Mouse (Mus musculus) liver, embryonic 15.5 days (tissue): ENCODE data around the gene Twist2. TPM values are rescaled to one million over a fixed set of nuclear protein-coding genes. Genes with fewer than 3 reads are reported as not detected.

Experiments
- ATAC-seq: fragments of 200-750 bp; cut with Nextera tagmentation; 2 replicates; pipeline ENCODE4 v1.8.0; 2017; ENCODE audit warnings: moderate number of reproducible peaks, mild to moderate bottlenecking, moderate library complexity; ENCODE audit not compliant: insufficient read depth
- H3K27ac ChIP-seq: fragments of 300-500 bp; sonication (generic); replicated peaks from 2 replicates; pipeline ENCODE4 v1.5.1; 2015; ENCODE audit warnings: mild to moderate bottlenecking, inconsistent platforms
- H3K27me3 ChIP-seq: fragments of 300-500 bp; sonication (generic); 2 replicates; pipeline ENCODE4 v1.6.1; 2015; ENCODE audit warnings: mild to moderate bottlenecking, inconsistent platforms
- H3K36me3 ChIP-seq: fragments of 300-500 bp; sonication (generic); replicated peaks from 2 replicates; pipeline ENCODE4 v1.6.1; 2015; ENCODE audit warnings: moderate library complexity, mild to moderate bottlenecking, inconsistent platforms
- H3K4me1 ChIP-seq: fragments of 300-500 bp; sonication (generic); replicated peaks from 2 replicates; pipeline ENCODE4 v1.6.1; 2015; ENCODE audit warnings: inconsistent platforms
- H3K4me2 ChIP-seq: fragments of 300-500 bp; sonication (generic); 2 replicates; pipeline ENCODE4 v1.6.1; 2015; ENCODE audit warnings: moderate library complexity, mild to moderate bottlenecking, inconsistent platforms
- H3K4me3 ChIP-seq: fragments of 300-500 bp; sonication (generic); replicated peaks from 2 replicates; pipeline ENCODE4 v1.5.1; 2015; ENCODE audit warnings: mild to moderate bottlenecking, inconsistent platforms
- H3K9ac ChIP-seq: fragments of 300-500 bp; sonication (generic); 2 replicates; pipeline ENCODE4 v1.6.1; 2015; ENCODE audit warnings: moderate library complexity, mild to moderate bottlenecking, inconsistent platforms
- H3K9me3 ChIP-seq: fragments of 300-500 bp; sonication (generic); replicated peaks from 2 replicates; pipeline ENCODE4 v1.6.1; 2016; ENCODE audit warnings: inconsistent platforms
- WGBS: fragments of 180-500 bp; shearing (Covaris S2); methylation state at CpG from one replicate; pipeline ENCODE4 v1.1.7; 2015; ENCODE audit warnings: mixed read lengths; ENCODE audit not compliant: insufficient replicate concordance; 5-methylcytosine and 5-hydroxymethylcytosine counted together
- polyA plus RNA-seq: library from polyadenylated mRNA; unstranded; fragments of >200 nt; fragmentation: Nextera tagmentation; extraction: Ambion mirVana; gene quantifications from 2 replicates; pipeline ENCODE4 v1.2.1, GENCODE M21; 2015

Gene Twist2
- 0.26 TPM in 1 of 2 replicates, not detected in the other for polyA plus RNA-seq

- Histone ChIP-seq H3K4me2 (peak within 1 kb of the TSS; percentile 57), H3K9ac (no peak within 1 kb of the TSS), H3K36me3 (no peaks in the 10 kb centered on the region), H3K27me3 (peaks cover 63% of the 10 kb centered on the region), H3K27ac (no peak within 1 kb of the TSS), H3K4me1 (no peaks in the 10 kb centered on the region), H3K9me3 (no peaks in the 10 kb centered on the region), H3K4me3 (peak within 1 kb of the TSS; percentile 36)
- no peak for ATAC-seq
- WGBS = 1% methylated on average over 77 of the region's 77 CpGs
Measured at GRCm38 (mm10) chr1:91800967-91801843, at the start of gene Twist2. Gene Twist2 (plus strand): TSS chr1:91801461.

- no peaks in the 10 kb centered on the region for H3K27me3 ChIP-seq
- WGBS = 69% methylated on average over 9 of the region's 9 CpGs
- H3K4me1 ChIP-seq = no peaks in the 10 kb centered on the region
- ATAC-seq = no peak
- no peaks in the 10 kb centered on the region for H3K36me3 ChIP-seq
- H3K9me3 ChIP-seq = no peaks in the 10 kb centered on the region
- no peak overlapping the region for H3K27ac ChIP-seq
- no peak overlapping the region for H3K9ac ChIP-seq
- H3K4me3 ChIP-seq = no peak overlapping the region
- no peak overlapping the region for H3K4me2 ChIP-seq
Measured at GRCm38 (mm10) chr1:91752931-91753330, 48.3 kb upstream of the Twist2 start.

- Histone ChIP-seq H3K4me1 (no peaks in the 10 kb centered on the region), H3K36me3 (no peaks in the 10 kb centered on the region), H3K27me3 (no peaks in the 10 kb centered on the region), H3K9me3 (no peaks in the 10 kb centered on the region), H3K9ac (no peak overlapping the region), H3K4me3 (no peak overlapping the region), H3K4me2 (no peak overlapping the region), H3K27ac (no peak overlapping the region)
- under 1% methylated on average over 9 of the region's 9 CpGs for WGBS
- no peak for ATAC-seq
Measured at GRCm38 (mm10) chr1:91755102-91755501, 46.2 kb upstream of the Twist2 start.

GRCm38 (mm10) chr1:91757292-91757691, 44.0 kb upstream of the Twist2 start:
- Histone ChIP-seq H3K4me3 (0 out of 2 replicates have a peak overlapping the region, but pooled peaks have one; percentile 4), H3K4me2 (peak overlapping the region; percentile 27), H3K27me3 (no peaks in the 10 kb centered on the region), H3K9ac (no peak overlapping the region), H3K36me3 (no peaks in the 10 kb centered on the region), H3K27ac (no peak overlapping the region), H3K9me3 (no peaks in the 10 kb centered on the region), H3K4me1 (no peaks in the 10 kb centered on the region)
- WGBS = 52% methylated on average over 16 of the region's 16 CpGs
- ATAC-seq = no peak

GRCm38 (mm10) chr1:91758143-91758542, 43.1 kb upstream of the Twist2 start:
- no peaks in the 10 kb centered on the region for H3K9me3 ChIP-seq
- 38% methylated on average over 2 of the region's 2 CpGs for WGBS

GRCm38 (mm10) chr1:91758600-91759515, 42.4 kb upstream of the Twist2 start:
- H3K36me3 ChIP-seq = no peaks in the 10 kb centered on the region
- no peaks in the 10 kb centered on the region for H3K27me3 ChIP-seq
- no peak overlapping the region for H3K4me2 ChIP-seq
- H3K4me3 ChIP-seq = no peak overlapping the region
- H3K27ac ChIP-seq = no peak overlapping the region
- H3K9ac ChIP-seq = no peak overlapping the region
- 37% methylated on average over 12 of the region's 12 CpGs for WGBS
- H3K4me1 ChIP-seq = no peaks in the 10 kb centered on the region
- no peak for ATAC-seq
- no peaks in the 10 kb centered on the region for H3K9me3 ChIP-seq

More at GRCm38 (mm10) chr1:91758143-91758542, 43.1 kb upstream of the Twist2 start:
- H3K27me3 ChIP-seq = no peaks in the 10 kb centered on the region
- H3K9ac ChIP-seq = no peak overlapping the region
- no peaks in the 10 kb centered on the region for H3K36me3 ChIP-seq
- no peak overlapping the region for H3K4me3 ChIP-seq
- H3K27ac ChIP-seq = no peak overlapping the region
- no peak for ATAC-seq
- no peak overlapping the region for H3K4me2 ChIP-seq
- H3K4me1 ChIP-seq = no peaks in the 10 kb centered on the region

- H3K9ac ChIP-seq = no peak overlapping the region
- 55% methylated on average over 14 of the region's 14 CpGs for WGBS
- H3K4me3 ChIP-seq = no peak overlapping the region
- H3K4me1 ChIP-seq = no peaks in the 10 kb centered on the region
- H3K9me3 ChIP-seq = no peaks in the 10 kb centered on the region
- H3K27me3 ChIP-seq = no peaks in the 10 kb centered on the region
- H3K36me3 ChIP-seq = no peaks in the 10 kb centered on the region
- no peak for ATAC-seq
- no peak overlapping the region for H3K4me2 ChIP-seq
- H3K27ac ChIP-seq = no peak overlapping the region
Measured at GRCm38 (mm10) chr1:91760140-91760986, 40.9 kb upstream of the Twist2 start.

- Histone ChIP-seq H3K27me3 (no peaks in the 10 kb centered on the region), H3K4me2 (no peak overlapping the region), H3K4me3 (no peak overlapping the region), H3K36me3 (no peaks in the 10 kb centered on the region), H3K4me1 (no peaks in the 10 kb centered on the region), H3K9me3 (no peaks in the 10 kb centered on the region), H3K27ac (no peak overlapping the region), H3K9ac (no peak overlapping the region)
- ATAC-seq = no peak
- whole genome bisulfite sequencing = 54% methylated on average over 12 of the region's 12 CpGs
Measured at GRCm38 (mm10) chr1:91762528-91763091, 38.7 kb upstream of the Twist2 start.

- no peaks in the 10 kb centered on the region for H3K4me1 ChIP-seq
- no peak for ATAC-seq
- 6% methylated on average over 12 of the region's 12 CpGs for WGBS
- H3K4me3 ChIP-seq = no peak overlapping the region
- H3K27ac ChIP-seq = no peak overlapping the region
- H3K4me2 ChIP-seq = no peak overlapping the region; the same call in 1 of the 2 replicates
- H3K27me3 ChIP-seq = peaks cover 6% of the 10 kb centered on the region; the same call in 1 of the 2 replicates
- H3K36me3 ChIP-seq = no peaks in the 10 kb centered on the region
- no peaks in the 10 kb centered on the region for H3K9me3 ChIP-seq
- H3K9ac ChIP-seq = no peak overlapping the region
Measured at GRCm38 (mm10) chr1:91770221-91770624, 31.0 kb upstream of the Twist2 start.

GRCm38 (mm10) chr1:91770676-91771075, 30.6 kb upstream of the Twist2 start:
- no peak for ATAC-seq
- Histone ChIP-seq H3K9me3 (no peaks in the 10 kb centered on the region), H3K27me3 (peaks cover 6% of the 10 kb centered on the region; the same call in 1 of the 2 replicates), H3K4me1 (no peaks in the 10 kb centered on the region), H3K4me2 (peak overlapping the region; percentile 3; the same call in 1 of the 2 replicates), H3K4me3 (no peak overlapping the region), H3K9ac (no peak overlapping the region), H3K36me3 (no peaks in the 10 kb centered on the region), H3K27ac (no peak overlapping the region)
- WGBS = 9% methylated on average over 10 of the region's 10 CpGs
